Mouse (Mus musculus) adrenal gland, postnatal 36 days (tissue): ENCODE measurements around the gene Atp5e. TPM values are rescaled to one million over a fixed set of nuclear protein-coding genes. Genes with fewer than 3 reads are reported as not detected.

ENCODE experiments used
- DNase-seq, 2 experiments: peaks; one replicate each; pipeline ENCODE4 v3.0.0; 2021; ENCODE audit warnings: mixed read lengths in 1 of 2
- total RNA-seq, 2 experiments: library from RNA; stranded (reverse); gene quantifications; 2 replicates each; pipeline ENCODE4 v1.2.3; 2021

Atp5e gene
- total RNA-seq, 2 experiments from 2014 or later, result 528 to 595 TPM

DNA sequence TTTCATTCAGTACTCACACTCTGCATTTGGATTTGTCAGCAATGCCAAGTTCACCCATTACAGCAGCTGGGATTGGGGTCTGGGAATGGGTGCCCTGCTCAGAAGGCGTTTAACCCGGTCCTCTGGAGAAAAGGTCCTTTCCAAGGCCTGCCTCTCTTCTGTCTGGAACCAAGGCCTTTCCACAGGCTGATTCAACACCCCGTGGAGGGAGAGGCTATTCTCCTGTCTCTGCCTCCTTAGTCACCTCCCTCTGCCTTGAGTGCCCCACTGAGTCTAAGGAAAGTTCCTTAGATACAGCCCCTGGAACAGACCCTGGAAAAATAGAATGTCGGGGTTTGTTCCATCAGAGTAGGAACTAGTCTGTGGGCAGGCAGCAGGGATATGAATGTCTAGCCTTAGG lies 15.5 kb downstream of the Atp5e start:
- DNase-seq, result peak in 1 of 2 experiments; percentile 29

DNA sequence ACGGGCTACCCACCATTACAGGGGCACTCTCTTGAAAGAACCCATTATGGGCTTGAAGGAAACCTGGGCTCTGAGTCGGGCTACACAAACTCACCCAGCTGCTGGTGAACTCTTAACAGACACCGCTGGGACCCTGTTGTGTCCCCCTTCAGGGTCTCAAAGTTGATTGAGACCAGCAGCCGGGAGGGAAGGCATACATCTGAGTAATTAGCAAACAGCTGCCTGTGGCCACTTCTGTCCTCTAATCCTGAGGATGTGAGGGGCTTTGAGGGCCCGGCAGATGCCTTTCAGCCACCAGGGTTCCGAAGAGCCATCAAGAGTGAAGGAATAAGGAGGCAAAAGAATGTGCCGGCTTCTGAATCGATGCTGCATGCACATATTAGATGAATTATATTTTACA lies 17.0 kb downstream of the Atp5e start:
- DNase-seq, result no peak

DNA sequence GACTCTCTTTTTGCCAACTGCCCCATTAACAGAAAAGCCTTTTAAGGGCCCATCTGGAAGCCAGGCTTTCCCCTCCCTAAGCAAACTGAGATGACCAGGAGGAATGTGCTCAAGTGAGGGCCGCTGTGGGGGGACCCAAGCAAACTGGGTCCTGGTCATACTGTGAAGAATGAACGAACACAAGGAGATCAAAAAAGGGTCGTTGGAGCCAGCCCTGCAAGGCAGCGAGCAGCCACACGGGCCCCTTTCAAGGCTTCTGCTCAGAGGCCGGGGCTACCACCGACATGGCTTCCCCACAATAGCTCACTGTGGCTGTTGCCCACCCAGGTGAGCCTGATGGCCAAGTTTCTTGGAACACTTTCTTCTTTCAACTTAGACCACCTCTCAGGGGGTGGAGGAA lies 17.4 kb downstream of the Atp5e start:
- DNase-seq, result no peak

DNA sequence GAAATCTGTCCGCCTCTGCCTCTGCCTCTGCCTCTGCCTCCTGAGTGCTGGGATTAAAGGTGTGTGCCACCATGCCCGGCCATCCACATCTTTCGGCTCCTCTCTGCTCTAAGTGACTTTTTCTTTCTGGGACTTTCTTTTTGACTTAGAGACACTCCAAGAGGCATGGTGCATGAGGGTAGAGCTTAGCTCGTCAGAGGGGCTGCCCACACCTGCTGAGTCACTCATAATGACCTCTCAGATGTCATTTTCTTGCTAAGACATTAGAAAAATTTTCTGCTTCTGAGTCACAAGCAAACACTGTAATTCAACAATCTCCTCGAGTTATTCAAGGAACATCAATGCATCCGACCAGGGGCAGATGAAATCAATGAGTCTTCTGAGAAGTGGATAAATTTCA lies 18.9 kb downstream of the Atp5e start:
- DNase-seq, result no peak

- DNase-seq, result no peak
Observed at GRCm38 (mm10) chr2:174444359-174444758, 19.5 kb downstream of the Atp5e start.

GRCm38 (mm10) chr2:174443046-174443445 lies 20.9 kb downstream of the Atp5e start:
- DNase-seq, result no peak

GRCm38 (mm10) chr2:174442460-174442859 lies 21.4 kb downstream of the Atp5e start:
- peak; percentile 54 to 57 for DNase-seq

DNA sequence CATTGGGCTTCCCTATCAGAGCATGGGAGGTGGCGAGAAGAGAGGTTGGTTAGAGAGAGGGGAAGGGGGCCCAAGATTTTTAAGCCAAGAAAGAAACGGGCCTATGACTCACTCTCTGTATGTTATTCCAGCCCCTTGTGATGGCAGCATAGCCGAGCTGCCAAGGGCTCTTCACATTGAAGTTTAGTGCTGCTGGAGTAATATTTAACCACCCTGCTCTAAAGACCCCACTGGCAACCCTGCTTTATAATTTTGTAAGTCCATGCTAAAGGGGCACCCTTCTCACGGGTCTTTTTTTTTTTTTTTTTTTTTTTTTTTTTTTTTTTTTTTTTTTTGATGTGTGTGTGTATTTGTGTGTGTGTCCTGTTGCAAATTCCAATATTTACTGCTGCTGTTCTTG lies 22.0 kb downstream of the Atp5e start:
- DNase-seq, result no peak

DNA sequence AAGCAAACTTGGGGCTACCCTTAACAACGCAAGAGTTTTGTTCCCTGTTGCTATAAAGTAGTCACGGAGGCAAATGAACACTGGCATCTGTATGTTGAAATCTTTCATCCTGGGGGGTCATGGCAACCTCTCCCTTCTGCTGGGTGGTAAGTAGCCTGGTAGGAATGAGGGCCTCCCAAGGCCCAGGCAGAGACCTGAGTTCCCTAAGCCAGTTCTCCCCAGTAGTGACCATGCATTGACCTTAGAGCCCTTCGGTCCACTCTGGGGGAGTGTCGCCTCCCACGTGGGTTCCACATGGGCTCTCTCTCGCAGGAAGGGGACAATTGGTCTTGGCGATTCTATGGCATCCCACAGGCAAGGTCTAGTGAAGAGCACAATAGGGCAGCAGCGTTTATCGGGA lies 23.9 kb downstream of the Atp5e start:
- no peak for DNase-seq

- no peak for DNase-seq
Observed at GRCm38 (mm10) chr2:174439450-174439838, 24.5 kb downstream of the Atp5e start.

GRCm38 (mm10) chr2:174438737-174439449 lies 25.0 kb downstream of the Atp5e start, which contains the start of gene Ctsz:
Gene Ctsz (minus strand): TSS chr2:174439039.
- DNase-seq, result peak; percentile 81 to 93

GRCm38 (mm10) chr2:174438181-174438580 lies 25.7 kb downstream of the Atp5e start:
- DNase-seq, result no peak

DNA sequence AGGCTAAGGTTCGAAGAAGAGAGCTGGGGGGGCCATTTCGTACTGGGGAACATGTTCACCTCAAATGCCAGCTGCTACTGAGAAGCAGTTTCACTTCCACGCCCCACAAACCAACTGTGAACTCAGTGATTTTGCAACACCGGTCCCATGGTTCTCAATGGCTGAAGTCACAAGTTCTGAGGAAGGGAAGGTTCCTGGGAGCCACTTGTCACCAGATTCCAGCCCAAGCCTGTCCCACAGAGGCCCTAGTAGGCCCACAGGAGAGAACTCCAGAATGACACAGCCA lies 26.3 kb downstream of the Atp5e start:
- DNase-seq, result peak; percentile 18 to 33

- no peak for DNase-seq
Observed at GRCm38 (mm10) chr2:174436916-174437696, 26.8 kb downstream of the Atp5e start.

DNA sequence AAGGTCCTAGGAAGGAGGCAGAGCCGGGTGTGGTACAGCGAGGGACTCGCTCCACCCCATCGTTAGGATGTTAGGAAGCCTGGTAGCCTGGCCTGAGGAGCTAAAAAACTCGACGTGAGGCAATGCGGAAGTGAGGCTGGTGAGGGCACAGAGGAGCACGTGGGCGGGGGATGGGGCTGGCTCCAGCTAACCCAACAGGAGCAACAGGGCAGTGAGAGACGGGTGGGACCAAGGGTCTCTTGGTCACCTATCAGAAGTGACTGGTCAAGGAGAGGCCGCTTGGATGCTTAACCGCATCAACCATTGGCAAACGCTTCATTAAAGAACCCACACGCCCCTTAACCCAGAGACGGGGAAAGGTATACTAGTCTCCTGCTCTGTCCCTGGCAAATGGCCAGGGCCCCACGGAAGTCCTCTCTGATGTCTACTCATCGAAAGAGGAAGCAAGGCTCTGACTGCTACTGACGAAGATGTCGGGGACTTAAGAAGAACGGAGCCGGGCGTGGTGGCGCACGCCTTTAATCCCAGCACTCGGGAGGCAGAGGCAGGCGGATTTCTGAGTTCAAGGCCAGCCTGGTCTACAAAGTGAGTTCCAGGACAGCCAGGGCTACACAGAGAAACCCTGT lies 27.7 kb downstream of the Atp5e start:
- DNase-seq, result peak; percentile 6 to 31

DNA sequence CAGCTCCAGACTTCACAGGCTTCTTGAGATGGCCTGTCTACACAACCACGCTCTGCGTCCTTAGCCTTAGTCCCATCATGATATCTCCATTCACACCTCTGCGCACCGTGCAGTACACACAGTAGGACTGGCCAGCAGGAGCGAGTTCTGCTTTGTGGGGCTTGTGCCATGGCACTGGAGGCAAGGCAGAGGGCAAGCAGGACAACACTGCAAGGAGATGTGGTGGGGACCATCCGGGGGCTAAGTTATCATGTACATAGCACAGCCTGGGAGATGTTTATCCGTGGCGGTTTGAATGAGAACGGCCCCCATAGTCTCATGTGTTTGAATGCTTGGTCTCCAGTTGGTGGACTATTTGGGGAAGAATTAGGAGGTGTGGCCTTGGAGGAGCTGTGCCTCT lies 29.0 kb downstream of the Atp5e start:
- DNase-seq, result no peak

- DNase-seq, result no peak
Observed at GRCm38 (mm10) chr2:174428996-174429591, 34.8 kb downstream of the Atp5e start.

DNA sequence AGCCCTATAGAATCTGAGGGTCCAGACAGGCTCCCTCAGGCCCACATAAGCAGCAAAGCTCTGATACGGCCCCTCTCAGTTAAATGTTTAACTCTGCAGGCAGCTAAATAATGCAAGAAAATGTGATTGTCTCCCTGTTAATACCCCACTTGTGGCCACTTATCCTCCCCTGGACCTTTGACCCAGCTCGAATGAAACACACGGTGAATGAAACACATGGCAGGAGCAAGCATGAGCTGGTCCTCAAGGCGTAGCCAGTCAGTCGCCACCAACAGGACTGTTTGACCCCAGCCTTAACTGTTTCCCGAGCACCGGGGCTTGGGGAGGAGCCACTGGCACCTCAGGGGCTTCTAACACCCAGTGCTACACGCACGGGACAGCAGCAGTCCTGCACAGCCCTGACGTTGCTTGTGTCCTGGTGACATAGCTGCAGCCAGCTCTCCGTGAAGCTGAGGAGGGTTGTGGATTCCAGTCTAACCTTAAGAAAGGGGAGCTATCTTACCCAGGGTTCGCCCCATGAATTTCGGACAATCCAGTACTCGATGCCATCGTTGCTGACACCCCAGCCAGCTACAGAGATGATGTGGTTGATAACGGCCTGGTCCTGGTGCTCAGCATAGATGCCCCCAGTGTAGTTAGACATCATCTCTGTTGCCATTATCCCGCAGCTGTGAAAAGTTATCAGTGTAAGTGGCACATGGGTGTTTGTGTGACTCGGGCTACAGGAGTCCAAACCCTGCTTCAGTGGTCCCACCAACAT lies 35.6 kb downstream of the Atp5e start:
- DNase-seq, result no peak

GRCm38 (mm10) chr2:174426856-174427255 lies 37.0 kb downstream of the Atp5e start:
- no peak for DNase-seq

DNA sequence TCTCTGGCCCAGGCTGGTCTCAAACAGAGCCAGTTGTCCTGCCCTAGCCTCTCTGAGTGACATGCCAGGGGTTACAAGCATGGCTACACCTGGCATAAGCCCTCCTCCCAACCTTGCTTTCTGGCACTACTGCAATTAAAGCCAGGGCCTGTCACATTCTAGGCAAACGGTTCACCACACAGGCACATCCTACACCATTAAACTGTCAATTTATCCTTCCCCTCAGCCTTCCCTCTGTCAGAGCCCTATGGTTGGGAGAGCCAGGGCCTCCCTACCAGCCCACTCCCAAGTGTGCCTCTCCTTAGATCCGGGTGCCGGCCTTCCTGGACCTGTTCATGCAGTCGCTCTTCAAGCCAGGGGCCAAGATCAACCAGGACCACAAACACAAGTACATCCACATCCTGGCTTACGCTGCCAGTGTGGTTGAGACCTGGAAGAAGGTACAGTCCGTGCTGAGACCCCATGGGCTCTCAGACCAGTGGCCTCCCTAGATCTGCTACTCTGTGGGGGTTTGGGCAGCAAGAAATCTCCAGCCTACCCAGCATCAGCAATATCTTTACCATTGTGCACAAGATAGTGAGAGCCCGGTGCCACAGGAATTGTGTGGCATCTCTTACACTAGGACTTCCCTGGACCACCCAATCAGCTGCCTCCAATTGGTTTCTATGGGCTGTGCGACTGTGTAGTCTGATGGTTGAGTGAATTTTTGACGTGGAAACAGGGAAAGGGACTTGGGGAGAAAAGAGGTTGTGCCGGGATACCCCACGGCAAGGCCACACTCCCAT lies 39.4 kb downstream of the Atp5e start:
- no peak for DNase-seq

- no peak for DNase-seq
Observed at GRCm38 (mm10) chr2:174421107-174421506, 42.8 kb downstream of the Atp5e start.
